Mouse (Mus musculus) limb, embryonic 13.5 days (tissue): ENCODE results near the gene Fam57b. TPM values are rescaled to one million over a fixed set of nuclear protein-coding genes. Genes with fewer than 3 reads are reported as not detected.

ENCODE experiments used
- ATAC-seq: fragments of 200-750 bp; cut with Nextera tagmentation; 2 replicates; pipeline ENCODE4 v1.8.0; 2017; ENCODE audit warnings: low read depth, moderate number of reproducible peaks, moderate TSS enrichment; ENCODE audit not compliant: low FRiP score
- H3K27ac ChIP-seq: fragments of 300-500 bp; sonication (generic); 2 replicates; pipeline ENCODE4 v1.5.1; 2015; ENCODE audit warnings: inconsistent platforms, mild to moderate bottlenecking, moderate library complexity
- H3K27me3 ChIP-seq: fragments of 300-500 bp; sonication (generic); 2 replicates; pipeline ENCODE4 v1.6.1; 2015; ENCODE audit warnings: mild to moderate bottlenecking, inconsistent platforms
- H3K36me3 ChIP-seq: fragments of 300-500 bp; sonication (generic); 2 replicates; pipeline ENCODE4 v1.6.1; 2015; ENCODE audit warnings: inconsistent platforms, mild to moderate bottlenecking, moderate library complexity
- H3K4me1 ChIP-seq: fragments of 300-500 bp; sonication (generic); 2 replicates; pipeline ENCODE4 v1.6.1; 2015; ENCODE audit warnings: inconsistent platforms
- H3K4me2 ChIP-seq: fragments of 300-500 bp; sonication (generic); replicated peaks from 2 replicates; pipeline ENCODE4 v1.6.1; 2015; ENCODE audit warnings: inconsistent platforms, mild to moderate bottlenecking, moderate library complexity
- H3K4me3 ChIP-seq: fragments of 300-500 bp; sonication (generic); 2 replicates; pipeline ENCODE4 v1.5.1; 2015; ENCODE audit warnings: moderate library complexity, mild to moderate bottlenecking, inconsistent platforms
- H3K9ac ChIP-seq: fragments of 300-500 bp; sonication (generic); 2 replicates; pipeline ENCODE4 v1.6.1; 2015; ENCODE audit warnings: mild to moderate bottlenecking, inconsistent platforms
- H3K9me3 ChIP-seq: fragments of 300-500 bp; sonication (generic); 2 replicates; pipeline ENCODE4 v1.6.1; 2016; ENCODE audit warnings: inconsistent platforms
- WGBS: fragments of 180-500 bp; shearing (Covaris S2); methylation state at CpG from one replicate; pipeline ENCODE4 v1.1.7; 2015; 5-methylcytosine and 5-hydroxymethylcytosine counted together
- polyA plus RNA-seq: library from polyadenylated mRNA; unstranded; fragments of >200 nt; fragmentation: Nextera tagmentation; extraction: Ambion mirVana; gene quantifications from 2 replicates; pipeline ENCODE4 v1.2.1, GENCODE M21; 2015

Fam57b gene
- polyA plus RNA-seq, 1 experiment from 2014 or later, result 0.18 TPM

DNA sequence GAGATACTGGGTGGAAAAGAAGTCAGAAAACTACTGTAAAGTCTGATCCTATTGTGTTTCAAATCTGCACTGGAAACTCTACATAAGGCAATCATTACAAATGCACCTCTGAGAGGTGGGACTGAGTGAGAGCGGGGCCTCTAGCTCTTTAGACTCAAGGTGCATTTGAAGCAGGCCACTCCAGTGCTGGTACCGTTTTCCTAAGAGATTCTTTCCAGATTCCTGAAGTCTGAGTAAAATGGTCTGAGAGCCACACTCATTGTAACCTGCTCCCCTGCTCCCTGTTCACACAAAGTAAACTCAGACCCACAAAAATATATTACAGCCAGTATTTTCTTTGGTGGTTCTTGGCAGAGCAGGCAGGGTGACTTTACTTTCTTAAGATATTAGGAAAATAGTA is 70.1 kb downstream of the Fam57b start:
- no peak for ATAC-seq
- Histone ChIP-seq H3K27me3 (no peaks in the 10 kb centered on the region), H3K4me2 (no peak overlapping the region), H3K9me3 (no peaks in the 10 kb centered on the region), H3K36me3 (peaks cover 88% of the 10 kb centered on the region), H3K4me1 (peaks cover 19% of the 10 kb centered on the region), H3K4me3 (no peak overlapping the region), H3K9ac (no peak overlapping the region), H3K27ac (no peak overlapping the region)
- WGBS, result 85% methylated on average over 2 of the region's 2 CpGs

GRCm38 (mm10) chr7:126868003-126868402 is 70.5 kb downstream of the Fam57b start:
- H3K27me3 ChIP-seq, result no peaks in the 10 kb centered on the region
- no peak overlapping the region for H3K27ac ChIP-seq
- no peak overlapping the region for H3K9ac ChIP-seq
- WGBS, result 87% methylated on average over 12 of the region's 12 CpGs
- peaks cover 92% of the 10 kb centered on the region for H3K36me3 ChIP-seq
- no peak overlapping the region for H3K4me3 ChIP-seq
- no peak for ATAC-seq
- no peak overlapping the region for H3K4me2 ChIP-seq
- peaks cover 15% of the 10 kb centered on the region for H3K4me1 ChIP-seq
- no peaks in the 10 kb centered on the region for H3K9me3 ChIP-seq

- Histone ChIP-seq H3K4me2 (no peak overlapping the region), H3K9me3 (no peaks in the 10 kb centered on the region), H3K27ac (no peak overlapping the region), H3K4me1 (no peaks in the 10 kb centered on the region), H3K9ac (no peak overlapping the region), H3K36me3 (peaks cover 100% of the 10 kb centered on the region), H3K27me3 (no peaks in the 10 kb centered on the region), H3K4me3 (no peak overlapping the region)
- 91% methylated on average over 23 of the region's 23 CpGs for WGBS
- no peak for ATAC-seq
These were observed 72.5 kb downstream of the Fam57b start for GRCm38 (mm10) chr7:126869780-126870519.

- H3K9ac ChIP-seq, result no peak overlapping the region
- no peak overlapping the region for H3K4me3 ChIP-seq
- 0 out of 2 replicates have a peak, but pooled peaks have one; percentile 37 for ATAC-seq
- peaks cover 100% of the 10 kb centered on the region for H3K36me3 ChIP-seq
- H3K4me1 ChIP-seq, result no peaks in the 10 kb centered on the region
- H3K4me2 ChIP-seq, result no peak overlapping the region
- 100% methylated on average over 2 of the region's 2 CpGs for WGBS
- H3K27me3 ChIP-seq, result no peaks in the 10 kb centered on the region
- H3K27ac ChIP-seq, result no peak overlapping the region
- H3K9me3 ChIP-seq, result no peaks in the 10 kb centered on the region
These were observed 73.0 kb downstream of the Fam57b start for GRCm38 (mm10) chr7:126870520-126870891.

GRCm38 (mm10) chr7:126877239-126877638 is 79.8 kb downstream of the Fam57b start:
- Histone ChIP-seq H3K27ac (no peak overlapping the region), H3K9me3 (no peaks in the 10 kb centered on the region), H3K4me3 (no peak overlapping the region), H3K4me2 (no peak overlapping the region), H3K4me1 (peaks cover 13% of the 10 kb centered on the region), H3K27me3 (no peaks in the 10 kb centered on the region), H3K9ac (no peak overlapping the region), H3K36me3 (peaks cover 87% of the 10 kb centered on the region)
- 97% methylated on average over 1 of the region's 1 CpGs for WGBS
- ATAC-seq, result no peak

Other genes starting within 250 kb of the Fam57b start
- 207 and 208 TPM in 2 replicates for gene Eif3c, start 231.3 kb upstream of the Fam57b start, polyA plus RNA-seq
- gene Apobr, start 212.7 kb upstream of the Fam57b start, polyA plus RNA-seq, result 0.71 and 0.72 TPM in 2 replicates
- 38.6 and 38.7 TPM in 2 replicates for gene Cln3, start 211.9 kb upstream of the Fam57b start, polyA plus RNA-seq
- gene Il27, start 202.7 kb upstream of the Fam57b start, polyA plus RNA-seq, result not detected in 2 replicates
- 3.5 and 4.7 TPM in 2 replicates for gene Nupr1, start 166.8 kb upstream of the Fam57b start, polyA plus RNA-seq
- 56.8 and 63.8 TPM in 2 replicates for gene Sgf29, start 148.4 kb upstream of the Fam57b start, polyA plus RNA-seq
- 4.6 and 4.8 TPM in 2 replicates for gene Sult1a1, start 121.2 kb upstream of the Fam57b start, polyA plus RNA-seq
- gene Bola2, start 102.3 kb upstream of the Fam57b start, polyA plus RNA-seq, result 134 and 138 TPM in 2 replicates
- gene Slx1b, start 101.9 kb upstream of the Fam57b start, polyA plus RNA-seq, result 15.2 and 15.9 TPM in 2 replicates
- gene Coro1a, start 89.9 kb upstream of the Fam57b start, polyA plus RNA-seq, result 34.1 and 36.6 TPM in 2 replicates
- 49.6 and 50.3 TPM in 2 replicates for gene Mapk3, start 38.1 kb upstream of the Fam57b start, polyA plus RNA-seq
- 1.7 and 2.1 TPM in 2 replicates for gene Gdpd3, start 31.3 kb upstream of the Fam57b start, polyA plus RNA-seq
- gene Ypel3, start 20.7 kb upstream of the Fam57b start, polyA plus RNA-seq, result 114 and 121 TPM in 2 replicates
- 0.53 and 0.64 TPM in 2 replicates for gene Tbx6, start 16.2 kb upstream of the Fam57b start, polyA plus RNA-seq
- gene Ppp4c, start 5.2 kb upstream of the Fam57b start, polyA plus RNA-seq, result 287 and 322 TPM in 2 replicates
- not detected in 2 replicates for gene 4930451I11Rik, start 34.0 kb downstream of the Fam57b start, polyA plus RNA-seq
- 1.5 and 1.9 TPM in 2 replicates for gene Doc2a, start 49.7 kb downstream of the Fam57b start, polyA plus RNA-seq
- 39.8 and 48.3 TPM in 2 replicates for gene Hirip3, start 64.3 kb downstream of the Fam57b start, polyA plus RNA-seq
- gene Ino80e, start 64.7 kb downstream of the Fam57b start, polyA plus RNA-seq, result 96.8 and 108 TPM in 2 replicates
- gene Taok2, start 87.0 kb downstream of the Fam57b start, polyA plus RNA-seq, result 54.4 and 57.2 TPM in 2 replicates
- gene Tmem219, start 125.2 kb downstream of the Fam57b start, polyA plus RNA-seq, result 24.5 and 27.0 TPM in 2 replicates
- 16.9 and 17.2 TPM in 2 replicates for gene Kctd13, start 131.2 kb downstream of the Fam57b start, polyA plus RNA-seq
- gene Asphd1, start 151.9 kb downstream of the Fam57b start, polyA plus RNA-seq, result 0.20 TPM in 1 of 2 replicates, not detected in the other
- gene Sez6l2, start 152.9 kb downstream of the Fam57b start, polyA plus RNA-seq, result 0.33 and 0.66 TPM in 2 replicates
- 97.1 and 105 TPM in 2 replicates for gene Cdipt, start 178.2 kb downstream of the Fam57b start, polyA plus RNA-seq
- 0.65 and 1.9 TPM in 2 replicates for gene Cdiptos, start 178.4 kb downstream of the Fam57b start, polyA plus RNA-seq
- gene Mvp, start 217.0 kb downstream of the Fam57b start, polyA plus RNA-seq, result 5.5 and 5.6 TPM in 2 replicates
- 0.31 TPM in 1 of 2 replicates, not detected in the other for gene Pagr1b, start 218.8 kb downstream of the Fam57b start, polyA plus RNA-seq
- 48.2 and 70.2 TPM in 2 replicates for gene Pagr1a, start 219.7 kb downstream of the Fam57b start, polyA plus RNA-seq
- 52.2 and 64.8 TPM in 2 replicates for gene Gm42742, start 223.4 kb downstream of the Fam57b start, polyA plus RNA-seq
- 6.9 and 10.4 TPM in 2 replicates for gene Prrt2, start 223.5 kb downstream of the Fam57b start, polyA plus RNA-seq
- gene Maz, start 229.4 kb downstream of the Fam57b start, polyA plus RNA-seq, result 61.9 and 64.6 TPM in 2 replicates
- 113 and 118 TPM in 2 replicates for gene Kif22, start 244.8 kb downstream of the Fam57b start, polyA plus RNA-seq